Mouse (Mus musculus) E14TG2a.4 (cell line): ENCODE results near the gene Ctnna3.
"Not testable (repeated sequence)": the region's sequence is repeated elsewhere in the genome, so short reads cannot be mapped to it uniquely, and the experiment has no call there.

ENCODE experiments used
- H3K27me3 ChIP-seq: 2 replicates; pipeline ENCODE4 v1.6.1; 2014; ENCODE audit warnings: low read length, control low read depth; ENCODE audit not compliant: insufficient read depth
- H3K36me3 ChIP-seq: 2 replicates; pipeline ENCODE4 v1.6.1; 2014; ENCODE audit warnings: low read length, control low read depth; ENCODE audit not compliant: insufficient read depth
- H3K4me1 ChIP-seq: replicated peaks from 2 replicates; pipeline ENCODE4 v1.6.1; 2014; ENCODE audit warnings: low read depth, low read length, control low read depth
- H3K4me3 ChIP-seq: replicated peaks from 2 replicates; pipeline ENCODE4 v1.5.1; 2014; ENCODE audit warnings: mild to moderate bottlenecking, low read length
- H3K9me3 ChIP-seq: 2 replicates; pipeline ENCODE4 v1.6.1; 2014; ENCODE audit warnings: low read length, control low read depth
- CTCF ChIP-seq: conservative IDR thresholded peaks from 2 replicates; pipeline ENCODE4 v1.5.1; 2014; ENCODE audit warnings: low read length
- NANOG ChIP-seq: IDR thresholded peaks from 2 replicates; pipeline ENCODE4 v1.6.1; 2014; ENCODE audit warnings: borderline replicate concordance, low read length, mixed read lengths
- POU5F1 ChIP-seq: IDR thresholded peaks from 2 replicates; pipeline ENCODE4 v1.6.1; 2014; ENCODE audit warnings: low read length, borderline replicate concordance

Ctnna3 gene

DNA sequence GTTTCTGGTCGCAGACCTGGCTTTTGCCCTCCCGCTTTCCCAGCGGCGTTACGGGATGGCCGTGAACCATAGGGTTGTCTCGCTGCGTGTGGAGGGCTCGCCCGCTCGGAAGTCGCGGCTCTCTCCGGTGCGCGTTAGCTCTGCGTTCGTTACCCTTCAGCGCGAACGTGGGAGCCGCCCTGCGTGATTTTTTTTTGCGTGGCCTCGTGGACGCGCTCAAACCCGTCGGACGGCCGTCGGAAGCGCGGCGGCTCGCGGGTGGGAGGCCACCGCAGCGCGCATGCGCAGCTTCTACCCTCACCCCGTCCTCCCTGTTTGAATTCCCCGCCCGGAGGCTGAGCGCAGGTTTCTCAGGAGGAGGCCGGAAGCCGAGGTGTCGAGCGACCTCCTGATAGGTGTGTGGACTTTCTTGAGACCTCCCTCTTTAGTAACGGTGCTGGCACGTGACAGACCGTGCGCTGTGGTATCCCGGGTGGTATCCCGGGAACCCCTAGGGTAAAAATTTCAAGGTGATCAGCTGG lies at the start of gene Ctnna3:
Gene Ctnna3 (plus strand): TSS at position 314 of the 521 bp plus-strand sequence.
- no peak for TF ChIP-seq CTCF
- no peak for TF ChIP-seq POU5F1
- no peak for TF ChIP-seq NANOG

DNA sequence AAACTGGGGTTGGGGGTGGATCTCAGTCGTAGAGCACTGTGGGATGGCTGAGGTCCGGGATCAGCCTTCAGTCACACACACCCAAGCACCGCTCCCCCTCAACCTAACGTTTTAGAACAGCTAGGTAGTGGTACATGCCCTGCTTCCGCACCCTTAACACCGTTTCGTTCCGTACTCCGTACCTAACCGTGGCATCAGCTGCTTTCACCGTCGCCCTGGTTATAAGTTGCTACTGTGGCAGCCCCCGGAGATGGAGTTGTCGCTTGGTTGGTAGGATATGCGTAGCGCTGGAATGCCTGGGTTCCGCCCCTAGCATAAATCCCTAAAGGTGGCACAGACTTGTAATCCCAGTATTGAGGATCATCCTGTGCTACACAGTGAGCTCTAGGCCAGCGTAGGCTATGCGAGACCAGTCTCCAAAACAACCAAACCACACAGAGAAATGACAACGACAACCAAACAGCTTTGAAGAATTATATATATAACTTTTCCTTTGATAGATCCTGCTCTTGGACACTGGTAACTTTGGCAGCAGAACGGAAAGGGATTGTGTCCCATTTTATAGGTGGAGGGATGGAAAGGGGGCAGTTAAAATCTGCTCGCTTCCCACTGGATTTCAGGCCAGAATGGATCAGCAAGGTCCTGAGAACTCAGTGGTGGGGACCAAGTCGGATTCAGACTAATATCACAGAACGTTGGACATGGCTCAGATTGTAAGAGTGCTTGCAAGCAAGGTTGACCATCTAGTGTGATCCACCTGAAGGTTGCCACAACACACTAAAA lies 48.2 kb upstream of the Ctnna3 start, which contains the start of gene Sirt1:
Gene Sirt1 (minus strand): TSS at position 207 of the 783 bp plus-strand sequence.
- no peaks in the 10 kb centered on the region for H3K36me3 ChIP-seq
- H3K9me3 ChIP-seq: no peaks in the 10 kb centered on the region
- H3K4me3 ChIP-seq: peak within 1 kb of the TSS; percentile 82
- H3K4me1 ChIP-seq: peaks cover 17% of the 10 kb centered on the region
- 0 out of 2 replicates have a peak, but pooled peaks cover 6% of the 10 kb centered on the region for H3K27me3 ChIP-seq
- TF ChIP-seq NANOG (no peak), POU5F1 (no peak), CTCF (no peak)

More for the DNA sequence above, at the start of gene Ctnna3:
- no peaks in the 10 kb centered on the region for H3K36me3 ChIP-seq
- H3K4me3 ChIP-seq: peak within 1 kb of the TSS; percentile 83
- no peaks in the 10 kb centered on the region for H3K27me3 ChIP-seq
- peaks cover 42% of the 10 kb centered on the region for H3K4me1 ChIP-seq
- H3K9me3 ChIP-seq: no peaks in the 10 kb centered on the region

DNA sequence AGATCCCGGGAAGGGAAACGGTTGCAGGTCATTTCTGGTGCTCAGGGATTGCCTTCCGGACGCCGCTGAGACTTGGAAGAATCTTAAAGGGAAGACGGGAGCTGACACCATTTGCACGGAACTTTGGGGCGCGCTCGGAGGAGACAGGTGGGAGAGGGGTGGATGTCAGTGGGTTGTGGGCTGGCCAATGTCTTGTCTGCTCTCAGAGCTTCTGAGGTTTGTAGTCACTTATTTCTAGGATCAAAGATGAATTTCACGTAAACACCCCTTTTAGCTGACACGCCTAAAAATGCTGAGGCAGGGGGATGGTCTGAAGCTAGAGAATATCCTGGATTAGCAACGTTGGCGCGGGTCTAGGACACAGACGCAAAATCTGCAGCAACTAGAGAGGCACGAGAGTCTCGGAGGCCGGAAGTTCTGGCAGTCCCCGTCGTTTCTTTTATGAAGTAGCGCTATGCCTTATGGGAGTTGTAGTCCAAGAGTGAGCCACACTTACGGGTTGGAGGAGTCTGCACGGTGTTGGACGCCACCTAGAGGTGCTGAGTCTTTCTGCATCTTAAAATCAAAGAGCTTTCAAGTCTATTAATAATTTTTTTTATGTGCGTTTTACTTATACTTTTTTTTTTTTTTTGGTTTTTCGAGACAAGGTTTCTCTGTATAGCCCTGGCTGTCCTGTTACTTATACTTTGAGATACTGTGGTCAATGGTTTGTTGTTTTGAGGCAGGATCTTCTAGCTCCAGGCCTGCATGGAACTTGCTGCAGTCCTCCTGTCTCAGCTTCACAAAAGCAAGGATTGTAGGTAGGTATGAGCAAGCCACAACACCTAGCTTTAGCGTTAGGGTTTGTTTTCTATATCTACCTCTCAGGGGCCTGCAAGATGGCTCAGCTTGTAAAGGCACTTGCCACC lies 47.3 kb upstream of the Ctnna3 start, which contains the start of gene Dnajc12:
Gene Dnajc12 (plus strand): TSS at position 72 of the 908 bp plus-strand sequence.
- Histone ChIP-seq H3K9me3 (no peaks in the 10 kb centered on the region), H3K4me3 (peak within 1 kb of the TSS; percentile 82), H3K4me1 (peaks cover 22% of the 10 kb centered on the region), H3K27me3 (0 out of 2 replicates have a peak, but pooled peaks cover 6% of the 10 kb centered on the region), H3K36me3 (no peaks in the 10 kb centered on the region)
- TF ChIP-seq CTCF (peak; percentile 44), POU5F1 (no peak), NANOG (no peak)

DNA sequence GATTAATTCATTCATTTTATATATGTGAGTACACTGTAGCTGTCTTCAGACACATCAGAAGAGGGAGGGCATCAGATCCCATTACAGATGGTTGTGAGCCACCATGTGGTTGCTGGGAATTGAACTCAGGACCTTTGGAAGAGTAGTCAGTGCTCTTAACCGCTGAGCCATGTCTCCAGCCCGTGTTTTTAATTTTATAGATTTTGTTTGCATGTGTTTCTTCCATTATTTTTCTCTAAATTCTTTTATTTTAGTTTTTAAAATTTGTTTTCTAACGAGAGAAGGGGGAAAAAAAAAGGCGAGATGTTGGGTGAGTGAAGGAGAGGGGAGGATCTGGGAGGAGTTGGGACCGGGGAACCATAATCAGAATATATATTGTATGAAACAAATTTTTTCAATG lies 44.0 kb upstream of the Ctnna3 start:
- H3K36me3 ChIP-seq, H3K9me3 ChIP-seq, H3K4me3 ChIP-seq, H3K27me3 ChIP-seq: not testable (repeated sequence)
- peaks cover 21% of the 10 kb centered on the region for H3K4me1 ChIP-seq

DNA sequence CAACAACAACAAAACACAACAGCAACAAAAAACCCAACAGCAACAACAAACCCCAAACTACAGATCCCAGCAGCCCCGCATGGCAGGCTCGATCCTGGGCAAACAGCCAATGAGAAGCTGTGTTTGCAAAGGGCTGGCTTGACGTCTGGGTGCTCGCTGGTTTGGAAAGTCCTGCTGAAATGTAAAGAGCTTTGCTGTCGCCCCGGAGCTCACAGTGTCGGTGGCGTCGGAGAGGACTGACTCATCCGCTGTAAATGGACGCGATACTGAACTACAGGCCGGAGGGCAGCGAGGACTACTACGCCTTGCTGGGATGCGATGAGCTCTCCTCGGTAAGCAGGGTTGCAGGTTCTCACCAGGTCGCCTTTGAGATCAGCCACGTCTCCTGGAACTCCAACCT lies 43.5 kb upstream of the Ctnna3 start:
- peaks cover 15% of the 10 kb centered on the region for H3K4me1 ChIP-seq
- no peaks in the 10 kb centered on the region for H3K9me3 ChIP-seq
- no peaks in the 10 kb centered on the region for H3K36me3 ChIP-seq
- H3K27me3 ChIP-seq: 0 out of 2 replicates have a peak, but pooled peaks cover 3% of the 10 kb centered on the region
- peak overlapping the region; percentile 82 for H3K4me3 ChIP-seq
- TF ChIP-seq NANOG (no peak), POU5F1 (no peak), CTCF (no peak)

DNA sequence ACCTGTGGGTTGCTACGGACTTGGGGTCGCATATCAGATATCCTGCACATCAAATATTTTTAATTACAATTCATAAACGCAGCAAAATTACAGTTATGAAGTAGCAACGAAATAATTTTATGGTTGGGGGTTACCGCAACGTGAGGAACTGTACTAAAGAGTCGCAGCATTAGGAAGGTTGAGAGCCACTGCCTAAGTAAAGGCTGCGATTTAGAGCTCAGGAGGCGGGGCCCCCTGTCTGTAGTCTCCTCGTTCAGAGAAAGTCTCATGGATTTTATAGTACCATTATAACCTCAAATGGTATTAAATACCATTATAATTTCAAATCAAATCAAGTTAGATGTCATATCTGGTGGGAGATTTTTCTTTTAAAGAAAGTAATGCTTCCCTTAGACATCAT lies 42.9 kb upstream of the Ctnna3 start:
- no peaks in the 10 kb centered on the region for H3K36me3 ChIP-seq
- TF ChIP-seq POU5F1: no peak
- no peak for TF ChIP-seq CTCF
- no peak for TF ChIP-seq NANOG
- no peaks in the 10 kb centered on the region for H3K9me3 ChIP-seq
- peak overlapping the region; percentile 82 for H3K4me3 ChIP-seq
- no peaks in the 10 kb centered on the region for H3K27me3 ChIP-seq
- peaks cover 10% of the 10 kb centered on the region for H3K4me1 ChIP-seq

DNA sequence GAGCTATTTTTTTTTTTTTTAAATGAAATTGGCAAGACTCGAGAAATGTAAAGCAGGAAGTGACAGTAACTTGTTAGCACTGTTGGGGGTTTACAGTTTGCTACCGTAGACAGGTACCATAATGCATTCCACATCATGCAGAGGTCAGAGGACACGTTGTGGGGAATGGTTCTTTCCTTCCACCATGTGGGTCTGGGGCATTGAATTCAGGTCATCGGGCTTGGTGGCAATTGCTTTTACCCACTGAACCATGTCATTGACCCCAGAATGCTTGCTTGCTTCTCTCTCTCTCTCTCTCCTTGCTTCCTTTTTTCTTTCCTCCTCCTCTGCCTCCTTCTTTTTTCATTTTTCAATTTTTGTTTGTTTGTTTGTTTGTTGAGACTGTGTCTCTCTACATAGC lies 41.0 kb upstream of the Ctnna3 start:
- no peak overlapping the region for H3K4me3 ChIP-seq
- H3K4me1 ChIP-seq: 0 out of 2 replicates have a peak, but pooled peaks cover 7% of the 10 kb centered on the region
- no peaks in the 10 kb centered on the region for H3K27me3 ChIP-seq
- no peak for TF ChIP-seq CTCF
- TF ChIP-seq NANOG: no peak
- no peaks in the 10 kb centered on the region for H3K36me3 ChIP-seq
- H3K9me3 ChIP-seq: no peaks in the 10 kb centered on the region

DNA sequence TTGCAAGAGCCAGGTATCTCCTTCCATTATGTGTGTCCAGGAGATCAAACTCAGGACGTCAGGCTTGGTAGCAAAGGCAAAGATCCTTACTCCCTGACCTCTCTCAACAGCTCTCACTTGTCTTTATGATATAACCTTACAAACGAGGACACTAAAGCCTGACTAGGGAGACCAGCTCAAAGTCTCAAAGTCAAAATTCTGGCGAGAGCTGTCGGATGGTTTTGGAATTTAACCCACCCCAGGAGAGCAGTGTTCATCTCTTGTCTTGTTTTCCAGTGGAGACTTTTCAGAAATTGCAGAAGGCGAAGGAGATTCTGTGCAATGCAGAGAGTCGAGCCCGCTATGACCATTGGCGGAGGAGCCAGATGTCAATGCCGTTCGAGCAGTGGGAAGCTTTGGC lies 32.9 kb upstream of the Ctnna3 start:
- no peaks in the 10 kb centered on the region for H3K4me1 ChIP-seq
- no peaks in the 10 kb centered on the region for H3K36me3 ChIP-seq
- no peak for TF ChIP-seq CTCF
- H3K9me3 ChIP-seq: no peaks in the 10 kb centered on the region
- no peak overlapping the region for H3K4me3 ChIP-seq
- no peaks in the 10 kb centered on the region for H3K27me3 ChIP-seq
